Mouse (Mus musculus): ENCODE data around the gene Ttc34. TPM values are rescaled to one million over a fixed set of nuclear protein-coding genes. Genes with fewer than 3 reads are reported as not detected.

Gene Ttc34
- polyA plus RNA-seq, 1 experiment from 2014 or later: 0.03 TPM

GRCm38 (mm10) chr4:154857366-154858240 lies 20.3 kb downstream of the Ttc34 start:
- no peak for ATAC-seq (ENCODE audit: low read depth)
- Histone ChIP-seq H3K4me3 (replicated peaks) (no peak overlapping the region), H3K36me3 (no peaks in the 10 kb centered on the region), H3K27me3 (peaks cover 68% of the 10 kb centered on the region), H3K4me1 (replicated peaks) (no peaks in the 10 kb centered on the region), H3K9ac (no peak overlapping the region), H3K4me2 (no peak overlapping the region), H3K9me3 (replicated peaks) (0 out of 2 replicates have a peak, but pooled peaks cover 3% of the 10 kb centered on the region), H3K27ac (no peak overlapping the region)
- 55% methylated on average over 10 of the region's 10 CpGs for WGBS (ENCODE audit: insufficient replicate concordance)
- DNase-seq: no peak

GRCm38 (mm10) chr4:154858601-154859000 lies 21.3 kb downstream of the Ttc34 start:
- DNase-seq (no peak), ATAC-seq (ENCODE audit: low read depth) (no peak)
- H3K4me2 ChIP-seq: no peak overlapping the region
- 0 out of 2 replicates have a peak, but pooled peaks cover 3% of the 10 kb centered on the region for H3K9me3 ChIP-seq (replicated peaks)
- H3K9ac ChIP-seq: no peak overlapping the region
- H3K4me3 ChIP-seq (replicated peaks): no peak overlapping the region
- no peaks in the 10 kb centered on the region for H3K4me1 ChIP-seq (replicated peaks)
- H3K27ac ChIP-seq: no peak overlapping the region
- WGBS (ENCODE audit: insufficient replicate concordance): 46% methylated on average over 3 of the region's 3 CpGs
- H3K27me3 ChIP-seq: peaks cover 63% of the 10 kb centered on the region
- H3K36me3 ChIP-seq: no peaks in the 10 kb centered on the region

GRCm38 (mm10) chr4:154861967-154862366 lies 24.7 kb downstream of the Ttc34 start:
- H3K4me3 ChIP-seq (replicated peaks): no peak overlapping the region
- no peak overlapping the region for H3K27ac ChIP-seq
- H3K4me2 ChIP-seq: no peak overlapping the region
- peaks cover 33% of the 10 kb centered on the region for H3K27me3 ChIP-seq
- no peaks in the 10 kb centered on the region for H3K36me3 ChIP-seq
- 55% methylated on average over 5 of the region's 5 CpGs for WGBS (ENCODE audit: insufficient replicate concordance)
- ATAC-seq (ENCODE audit: low read depth) (no peak), DNase-seq (no peak)
- H3K9me3 ChIP-seq (replicated peaks): 0 out of 2 replicates have a peak, but pooled peaks cover under 1% of the 10 kb centered on the region
- H3K9ac ChIP-seq: no peak overlapping the region
- peaks cover 14% of the 10 kb centered on the region for H3K4me1 ChIP-seq (replicated peaks)

GRCm38 (mm10) chr4:154863436-154863935 lies 26.2 kb downstream of the Ttc34 start:
- Histone ChIP-seq H3K36me3 (no peaks in the 10 kb centered on the region), H3K4me1 (replicated peaks) (peaks cover 14% of the 10 kb centered on the region), H3K4me2 (no peak overlapping the region), H3K27me3 (peaks cover 27% of the 10 kb centered on the region), H3K4me3 (replicated peaks) (no peak overlapping the region), H3K9ac (no peak overlapping the region), H3K27ac (no peak overlapping the region), H3K9me3 (replicated peaks) (no peaks in the 10 kb centered on the region)
- no peak for DNase-seq
- 63% methylated on average over 3 of the region's 3 CpGs for WGBS (ENCODE audit: insufficient replicate concordance)
- no peak for ATAC-seq (ENCODE audit: low read depth)

- Histone ChIP-seq H3K4me1 (replicated peaks) (peaks cover 14% of the 10 kb centered on the region), H3K36me3 (no peaks in the 10 kb centered on the region), H3K27me3 (peaks cover 21% of the 10 kb centered on the region), H3K9me3 (replicated peaks) (no peaks in the 10 kb centered on the region), H3K4me2 (peak overlapping the region; percentile 66), H3K9ac (peak overlapping the region; percentile 64), H3K4me3 (replicated peaks) (peak overlapping the region; percentile 50), H3K27ac (peak overlapping the region; percentile 21; the same call in 1 of the 2 replicates)
- DNase-seq (peak; percentile 71), ATAC-seq (ENCODE audit: low read depth) (peak; percentile 85)
- 3% methylated on average over 18 of the region's 18 CpGs for WGBS (ENCODE audit: insufficient replicate concordance)
These were observed 27.1 kb downstream of the Ttc34 start for GRCm38 (mm10) chr4:154864271-154864771.

- Histone ChIP-seq H3K27ac (peak overlapping the region; percentile 21; the same call in 1 of the 2 replicates), H3K27me3 (peaks cover 23% of the 10 kb centered on the region), H3K9ac (peak overlapping the region; percentile 64; the same call in 1 of the 2 replicates), H3K4me2 (peak overlapping the region; percentile 66), H3K9me3 (replicated peaks) (no peaks in the 10 kb centered on the region), H3K4me1 (replicated peaks) (peaks cover 14% of the 10 kb centered on the region), H3K36me3 (no peaks in the 10 kb centered on the region), H3K4me3 (replicated peaks) (peak overlapping the region; percentile 50; the same call in 1 of the 2 replicates)
- no peak for ATAC-seq (ENCODE audit: low read depth)
- no peak for DNase-seq
- WGBS (ENCODE audit: insufficient replicate concordance): 68% methylated on average over 18 of the region's 18 CpGs
These were observed 27.9 kb downstream of the Ttc34 start for GRCm38 (mm10) chr4:154864961-154865760.

- no peak for ATAC-seq (ENCODE audit: low read depth)
These were observed 29.1 kb downstream of the Ttc34 start for GRCm38 (mm10) chr4:154866391-154866790.

GRCm38 (mm10) chr4:154867257-154867656 lies 30.0 kb downstream of the Ttc34 start:
- no peak overlapping the region for H3K4me3 ChIP-seq (replicated peaks)
- no peak for DNase-seq
- ATAC-seq (ENCODE audit: low read depth): no peak
- no peak overlapping the region for H3K4me2 ChIP-seq
- H3K9ac ChIP-seq: no peak overlapping the region
- H3K27ac ChIP-seq: no peak overlapping the region
- H3K9me3 ChIP-seq (replicated peaks): no peaks in the 10 kb centered on the region
- peaks cover 14% of the 10 kb centered on the region for H3K4me1 ChIP-seq (replicated peaks)
- peaks cover 34% of the 10 kb centered on the region for H3K27me3 ChIP-seq
- no peaks in the 10 kb centered on the region for H3K36me3 ChIP-seq
- WGBS (ENCODE audit: insufficient replicate concordance): 60% methylated on average over 6 of the region's 6 CpGs

More at GRCm38 (mm10) chr4:154866391-154866790, 29.1 kb downstream of the Ttc34 start:
- peaks cover 26% of the 10 kb centered on the region for H3K27me3 ChIP-seq
- H3K4me2 ChIP-seq: no peak overlapping the region
- no peaks in the 10 kb centered on the region for H3K9me3 ChIP-seq (replicated peaks)
- peaks cover 14% of the 10 kb centered on the region for H3K4me1 ChIP-seq (replicated peaks)
- no peaks in the 10 kb centered on the region for H3K36me3 ChIP-seq
- no peak for DNase-seq
- WGBS (ENCODE audit: insufficient replicate concordance): 67% methylated on average over 5 of the region's 5 CpGs
- no peak overlapping the region for H3K9ac ChIP-seq
- H3K4me3 ChIP-seq (replicated peaks): no peak overlapping the region
- no peak overlapping the region for H3K27ac ChIP-seq

GRCm38 (mm10) chr4:154869440-154869839 lies 32.2 kb downstream of the Ttc34 start, which contains the start of gene Mmel1:
Gene Mmel1, plus strand, starts transcription at chr4:154869585.
- Histone ChIP-seq H3K27ac (no peak within 1 kb of the TSS), H3K9ac (no peak within 1 kb of the TSS), H3K4me3 (replicated peaks) (no peak within 1 kb of the TSS), H3K4me2 (no peak within 1 kb of the TSS), H3K27me3 (peaks cover 35% of the 10 kb centered on the region), H3K36me3 (no peaks in the 10 kb centered on the region), H3K9me3 (replicated peaks) (no peaks in the 10 kb centered on the region), H3K4me1 (replicated peaks) (peaks cover 8% of the 10 kb centered on the region)
- no peak for DNase-seq
- ATAC-seq (ENCODE audit: low read depth): no peak
- WGBS (ENCODE audit: insufficient replicate concordance): 76% methylated on average over 7 of the region's 7 CpGs

- no peaks in the 10 kb centered on the region for H3K36me3 ChIP-seq
- no peak overlapping the region for H3K4me3 ChIP-seq (replicated peaks)
- H3K4me1 ChIP-seq (replicated peaks): no peaks in the 10 kb centered on the region
- DNase-seq (no peak), ATAC-seq (ENCODE audit: low read depth) (no peak)
- H3K9me3 ChIP-seq (replicated peaks): no peaks in the 10 kb centered on the region
- no peak overlapping the region for H3K4me2 ChIP-seq
- H3K27ac ChIP-seq: no peak overlapping the region
- H3K27me3 ChIP-seq: peaks cover 36% of the 10 kb centered on the region
- 56% methylated on average over 4 of the region's 4 CpGs for WGBS (ENCODE audit: insufficient replicate concordance)
- H3K9ac ChIP-seq: no peak overlapping the region
These were observed 33.5 kb downstream of the Ttc34 start for GRCm38 (mm10) chr4:154870721-154871120.

- H3K4me3 ChIP-seq (replicated peaks): no peak overlapping the region
- H3K9ac ChIP-seq: no peak overlapping the region
- H3K27ac ChIP-seq: no peak overlapping the region
- H3K27me3 ChIP-seq: peaks cover 43% of the 10 kb centered on the region
- H3K36me3 ChIP-seq: no peaks in the 10 kb centered on the region
- H3K9me3 ChIP-seq (replicated peaks): no peaks in the 10 kb centered on the region
- H3K4me2 ChIP-seq: no peak overlapping the region
- 13% methylated on average over 13 of the region's 13 CpGs for WGBS (ENCODE audit: insufficient replicate concordance)
- ATAC-seq (ENCODE audit: low read depth) (no peak), DNase-seq (no peak)
- H3K4me1 ChIP-seq (replicated peaks): no peaks in the 10 kb centered on the region
These were observed 34.5 kb downstream of the Ttc34 start for GRCm38 (mm10) chr4:154871757-154872251.
